Mouse (Mus musculus) left cerebral cortex, adult 2 months (tissue): ENCODE measurements around the gene Rnft2. TPM values are rescaled to one million over a fixed set of nuclear protein-coding genes. Genes with fewer than 3 reads are reported as not detected.
A peak's percentile ranks its signal among the peaks of the same experiment; 100 is the strongest.

Source experiments
- DNase-seq, 2 experiments: peaks; one replicate each; pipeline ENCODE4 v3.0.0; 2021 to 2022; ENCODE audit warnings: low spot score in 2 of 2, mixed read lengths in 1 of 2; ENCODE audit errors: extremely low spot score in 1 of 2
- H3K27ac ChIP-seq: fragments of 200-600 bp; 2 replicates; pipeline ENCODE4 v1.8.1; 2022
- H3K4me3 ChIP-seq: fragments of 200-600 bp; 2 replicates; pipeline ENCODE4 v1.8.1; 2022
- CTCF ChIP-seq: fragments of 200-600 bp; IDR thresholded peaks from 2 replicates; pipeline ENCODE4 v1.8.1; 2022; ENCODE audit warnings: antibody characterized with exemption, mild to moderate bottlenecking, moderate library complexity
- intact Hi-C: fragments of 180-260 bp; cut with DNase I; formaldehyde crosslinking; loops from one replicate; pipeline ENCODE4 v1.15.1; 2025
- total RNA-seq, 2 experiments: library from RNA; stranded (reverse); gene quantifications; 2 replicates each; pipeline ENCODE4 v1.2.3; 2021

The Rnft2 gene
- total RNA-seq, 2 experiments from 2014 or later, result 65.1 to 78.8 TPM

- Histone ChIP-seq H3K4me3 (peak overlapping the region; percentile 27; the same call in 1 of the 2 replicates), H3K27ac (no peak overlapping the region)
- intact Hi-C loops, result loop anchor here (2.0 to 5.0 kb wide), 4 partner anchors 58 to 494 kb away; no protein-coding TSS in a partner anchor
- peak; percentile 93 for TF ChIP-seq CTCF
- DNase-seq, result peak; percentile 86 to 93
Observed at GRCm38 (mm10) chr5:118268987-118269386, 24.1 kb upstream of the Rnft2 start.

- intact Hi-C loops, result loop anchor here (5.0 kb wide), 2 partner anchors 61 to 391 kb away; no protein-coding TSS in a partner anchor
- H3K4me3 ChIP-seq, result no peak overlapping the region
- DNase-seq, result no peak
- TF ChIP-seq CTCF, result peak; percentile 54
- H3K27ac ChIP-seq, result no peak overlapping the region
Observed at GRCm38 (mm10) chr5:118266309-118266708, 21.4 kb upstream of the Rnft2 start.

DNA sequence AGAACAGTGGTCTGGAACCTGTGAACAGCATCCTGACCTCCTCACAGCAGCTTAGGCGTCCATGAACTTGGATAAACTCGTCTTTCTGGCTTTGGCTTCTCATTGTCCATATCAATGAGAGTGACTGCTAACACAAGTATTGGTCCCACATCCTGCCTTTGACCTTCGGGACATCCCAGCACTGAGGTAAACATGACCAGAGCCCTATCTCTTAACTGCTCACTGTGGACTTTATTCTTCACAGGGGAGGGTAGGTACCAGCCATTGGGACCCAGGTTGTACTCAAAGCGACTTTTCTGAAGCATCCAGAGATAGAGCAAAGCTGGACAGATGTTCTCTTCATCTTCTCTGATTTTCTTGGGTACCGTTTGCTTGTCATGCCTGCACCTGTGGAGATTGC is 20.4 kb upstream of the Rnft2 start:
- DNase-seq, result no peak
- intact Hi-C loops, result loop anchor here (5.0 kb wide), 2 partner anchors 62 to 392 kb away; no protein-coding TSS in a partner anchor
- no peak for TF ChIP-seq CTCF
- Histone ChIP-seq H3K27ac (no peak overlapping the region), H3K4me3 (no peak overlapping the region)

DNA sequence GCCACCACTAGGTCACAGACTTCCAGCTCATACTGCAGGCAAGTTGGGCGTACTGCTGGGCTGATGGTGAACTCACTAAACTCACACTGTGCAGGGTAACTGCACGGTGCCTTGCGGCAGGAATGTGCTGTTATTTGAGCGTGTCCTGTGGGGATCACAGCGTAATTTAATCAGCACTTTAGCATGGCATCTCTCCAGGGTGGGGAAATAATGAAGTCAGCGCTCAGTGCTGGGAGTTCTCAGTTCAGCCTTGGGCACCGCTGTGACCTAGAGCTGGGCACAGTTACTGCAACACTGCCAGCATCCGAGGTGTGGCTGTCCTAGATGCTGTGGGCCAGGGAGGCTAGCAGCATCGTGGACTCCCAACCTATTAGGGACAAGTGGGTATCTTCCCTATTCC is 19.4 kb upstream of the Rnft2 start:
- no peak for TF ChIP-seq CTCF
- no peak overlapping the region for H3K27ac ChIP-seq
- H3K4me3 ChIP-seq, result no peak overlapping the region
- no peak for DNase-seq
- intact Hi-C loops, result no loop called here

- Histone ChIP-seq H3K4me3 (no peak overlapping the region), H3K27ac (no peak overlapping the region)
- intact Hi-C loops, result no loop called here
- no peak for TF ChIP-seq CTCF
- DNase-seq, result no peak
Observed at GRCm38 (mm10) chr5:118262418-118262817, 17.5 kb upstream of the Rnft2 start.

DNA sequence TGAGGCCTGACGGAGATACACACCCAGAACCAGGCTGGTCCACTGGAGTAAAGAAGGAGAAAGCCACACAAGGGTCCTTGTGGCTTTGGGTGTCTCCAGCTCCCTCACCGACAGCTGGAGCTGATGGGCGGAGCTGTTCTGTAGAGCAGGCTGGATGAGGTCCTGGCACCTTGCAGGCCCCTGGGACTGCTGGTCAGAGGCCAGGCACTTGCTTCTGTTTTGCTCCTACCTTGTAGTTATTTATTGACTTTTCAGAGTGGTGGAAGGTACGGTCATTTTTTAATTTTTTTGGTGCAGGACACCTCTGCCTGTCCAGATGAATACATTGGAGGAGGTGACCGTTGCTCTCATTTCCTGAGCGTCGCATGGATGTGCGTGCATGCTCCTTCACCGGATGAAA is 16.3 kb upstream of the Rnft2 start:
- no peak overlapping the region for H3K4me3 ChIP-seq
- H3K27ac ChIP-seq, result no peak overlapping the region
- TF ChIP-seq CTCF, result no peak
- no peak for DNase-seq
- intact Hi-C loops, result no loop called here

DNA sequence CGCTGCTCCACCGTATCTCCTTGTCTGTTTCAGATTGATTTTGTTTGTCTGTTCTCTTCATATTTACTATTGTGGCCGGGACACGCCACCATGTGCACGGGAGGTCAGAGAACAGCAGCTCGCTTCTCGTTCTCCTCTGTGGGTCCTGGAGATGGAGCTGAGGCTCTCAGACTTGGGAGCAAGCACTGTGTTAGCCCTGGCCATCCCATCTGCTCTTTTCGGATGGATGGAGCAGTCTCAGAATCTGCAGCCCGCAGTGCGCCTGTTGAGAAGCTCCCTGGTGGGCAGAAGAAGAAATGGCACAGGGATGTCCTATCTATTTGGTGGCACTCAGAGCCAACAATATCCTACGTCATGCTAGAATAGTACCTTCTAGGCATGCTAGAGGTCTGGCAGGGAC is 15.7 kb upstream of the Rnft2 start:
- Histone ChIP-seq H3K27ac (no peak overlapping the region), H3K4me3 (no peak overlapping the region)
- intact Hi-C loops, result no loop called here
- no peak for TF ChIP-seq CTCF
- DNase-seq, result no peak

GRCm38 (mm10) chr5:118260055-118260454 is 15.1 kb upstream of the Rnft2 start:
- no peak overlapping the region for H3K27ac ChIP-seq
- H3K4me3 ChIP-seq, result no peak overlapping the region
- intact Hi-C loops, result no loop called here
- no peak for TF ChIP-seq CTCF
- no peak for DNase-seq

DNA sequence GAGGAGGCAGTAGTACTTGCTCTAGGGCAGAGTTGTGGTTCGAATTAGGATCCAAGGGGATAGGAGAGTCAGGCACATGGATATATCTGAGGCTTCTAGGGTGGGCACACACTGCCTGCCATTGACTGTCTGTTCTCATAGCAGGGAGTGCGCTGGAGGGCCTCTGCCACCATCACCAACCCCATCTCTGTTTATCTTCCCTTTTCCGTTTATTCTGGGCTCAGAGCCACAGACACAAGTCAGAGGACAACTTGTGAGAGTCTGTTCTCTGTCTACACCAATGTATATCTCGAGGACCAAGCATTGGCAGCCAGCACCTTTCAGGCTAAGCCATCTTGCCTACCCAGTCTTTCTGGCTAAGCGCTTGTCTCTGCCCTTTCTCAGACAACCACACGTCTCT is 14.7 kb upstream of the Rnft2 start:
- H3K4me3 ChIP-seq, result no peak overlapping the region
- no peak overlapping the region for H3K27ac ChIP-seq
- DNase-seq, result no peak
- intact Hi-C loops, result no loop called here
- TF ChIP-seq CTCF, result no peak

- TF ChIP-seq CTCF, result no peak
- Histone ChIP-seq H3K27ac (no peak overlapping the region), H3K4me3 (no peak overlapping the region)
- no peak for DNase-seq
- intact Hi-C loops, result no loop called here
Observed at GRCm38 (mm10) chr5:118259152-118259551, 14.2 kb upstream of the Rnft2 start.

- peak; percentile 18 for TF ChIP-seq CTCF
- Histone ChIP-seq H3K27ac (no peak overlapping the region), H3K4me3 (no peak overlapping the region)
- no peak for DNase-seq
- intact Hi-C loops, result no loop called here
Observed at GRCm38 (mm10) chr5:118256981-118257380, 12.1 kb upstream of the Rnft2 start.

GRCm38 (mm10) chr5:118253551-118253950 is 8.6 kb upstream of the Rnft2 start:
- Histone ChIP-seq H3K4me3 (no peak overlapping the region), H3K27ac (no peak overlapping the region)
- DNase-seq, result no peak
- TF ChIP-seq CTCF, result no peak
- intact Hi-C loops, result no loop called here

GRCm38 (mm10) chr5:118250987-118251386 is 6.1 kb upstream of the Rnft2 start:
- intact Hi-C loops, result no loop called here
- DNase-seq, result no peak
- TF ChIP-seq CTCF, result no peak
- Histone ChIP-seq H3K27ac (no peak overlapping the region), H3K4me3 (no peak overlapping the region)
